Mouse (Mus musculus) hindbrain, embryonic 16.5 days (tissue): ENCODE measurements at regions not wholly inside any gene's neighbourhood (a gene's known extent, or its start where the extent isn't known, plus 50 kb on each side); places are given as distances from the start of the nearest gene placed in this dataset.
A peak's percentile ranks its signal among the peaks of the same experiment; 100 is the strongest.

ENCODE experiments used
- ATAC-seq: fragments of 200-750 bp; cut with Nextera tagmentation; 2 replicates; pipeline ENCODE4 v1.8.0; 2017; ENCODE audit warnings: moderate TSS enrichment, moderate library complexity
- H3K27ac ChIP-seq: fragments of 300-500 bp; sonication (generic); 2 replicates; pipeline ENCODE4 v1.5.1; 2014; ENCODE audit warnings: low read depth, mild to moderate bottlenecking, control low read depth, low read length, moderate library complexity
- H3K27me3 ChIP-seq: fragments of 300-500 bp; sonication (generic); replicated peaks from 2 replicates; pipeline ENCODE4 v1.6.1; 2014; ENCODE audit warnings: low read length; ENCODE audit not compliant: control insufficient read depth, insufficient read depth
- H3K36me3 ChIP-seq: fragments of 300-500 bp; sonication (generic); 2 replicates; pipeline ENCODE4 v1.6.1; 2014; ENCODE audit warnings: mild to moderate bottlenecking, low read length, moderate library complexity, mixed read lengths; ENCODE audit not compliant: control insufficient read depth, insufficient read depth
- H3K4me1 ChIP-seq: fragments of 300-500 bp; sonication (generic); 2 replicates; pipeline ENCODE4 v1.6.1; 2014; ENCODE audit warnings: low read depth, low read length; ENCODE audit not compliant: control insufficient read depth, insufficient read depth
- H3K4me2 ChIP-seq: fragments of 300-500 bp; sonication (generic); 2 replicates; pipeline ENCODE4 v1.6.1; 2014; ENCODE audit warnings: mild to moderate bottlenecking, low read length, control low read depth, moderate library complexity
- H3K4me3 ChIP-seq: fragments of 300-500 bp; sonication (generic); 2 replicates; pipeline ENCODE4 v1.5.1; 2014; ENCODE audit warnings: mild to moderate bottlenecking, low read length, control low read depth, moderate library complexity
- H3K9ac ChIP-seq: fragments of 300-500 bp; sonication (generic); 2 replicates; pipeline ENCODE4 v1.6.1; 2014; ENCODE audit warnings: low read depth, mild to moderate bottlenecking, control low read depth, low read length, moderate library complexity
- H3K9me3 ChIP-seq: fragments of 300-500 bp; sonication (generic); 2 replicates; pipeline ENCODE4 v1.6.1; 2014; ENCODE audit warnings: mild to moderate bottlenecking, low read length, moderate library complexity; ENCODE audit not compliant: control insufficient read depth
- WGBS: fragments of 180-500 bp; shearing (Covaris S2); extraction: QIAGEN DNeasy Blood & Tissue Kit; methylation state at CpG from one replicate; pipeline ENCODE4 v1.1.7; 2014; 5-methylcytosine and 5-hydroxymethylcytosine counted together

DNA sequence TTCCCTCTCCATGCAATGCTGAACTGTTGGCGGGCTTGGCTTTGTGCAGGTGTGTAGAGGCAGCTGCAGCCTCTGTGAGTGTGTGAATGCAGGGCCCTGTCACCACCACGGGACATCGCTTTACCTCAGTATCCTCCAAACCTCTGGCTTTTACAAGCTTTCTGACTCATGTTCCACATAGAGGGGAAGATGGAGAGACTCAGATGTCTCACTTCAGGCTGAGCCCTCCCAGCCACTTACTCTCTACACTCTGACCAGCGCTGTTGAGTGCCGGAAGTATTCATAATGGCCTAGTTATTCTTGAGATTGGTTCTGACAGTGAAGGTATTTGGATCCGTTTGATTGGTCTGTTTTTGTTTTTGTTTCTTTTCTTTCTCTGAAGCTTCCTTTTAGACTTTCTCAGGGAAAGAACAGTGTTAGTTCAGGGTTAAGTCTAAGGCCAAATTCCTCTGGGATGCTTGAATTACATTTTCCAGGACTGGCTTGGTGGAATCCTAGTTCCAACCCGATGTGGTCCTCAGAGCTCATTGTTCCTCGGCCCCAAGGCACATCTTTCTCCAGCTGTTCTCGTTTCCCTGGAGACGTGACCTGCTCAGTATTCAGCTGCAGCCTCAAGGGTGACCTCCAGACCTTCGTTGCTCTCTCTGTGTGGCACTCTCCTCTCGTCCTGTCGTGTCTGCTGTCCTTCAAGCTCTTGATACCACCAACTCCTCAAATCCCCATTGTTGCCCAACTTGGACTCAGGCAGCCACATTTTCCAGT lies 61.7 kb upstream of the Enpp6 start:
- Histone ChIP-seq H3K9ac (no peak overlapping the region), H3K9me3 (no peaks in the 10 kb centered on the region), H3K4me1 (peaks cover 3% of the 10 kb centered on the region; the same call in 1 of the 2 replicates), H3K36me3 (no peaks in the 10 kb centered on the region), H3K27me3 (no peaks in the 10 kb centered on the region), H3K4me3 (no peak overlapping the region), H3K27ac (no peak overlapping the region), H3K4me2 (no peak overlapping the region)
- no peak for ATAC-seq
- WGBS, result 15% methylated on average over 13 of the region's 13 CpGs

DNA sequence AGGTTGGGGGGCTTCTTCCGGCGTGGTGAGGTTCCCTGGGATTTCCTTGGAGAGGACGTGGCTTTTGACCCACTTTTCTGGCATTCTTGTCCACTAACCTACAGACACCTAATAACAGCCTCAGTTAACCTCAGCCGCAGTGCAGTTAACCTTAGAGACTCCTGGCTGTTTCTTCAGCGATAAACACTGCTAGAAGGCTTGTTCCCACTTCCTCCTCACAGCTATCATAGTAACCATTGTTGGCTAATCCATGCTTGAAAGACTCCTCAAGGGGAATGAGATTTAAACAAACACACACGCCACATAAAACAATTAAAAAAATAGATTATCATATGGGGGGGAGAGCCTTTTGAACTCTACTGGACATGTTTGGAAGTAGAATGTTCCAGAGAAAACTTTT lies 58.0 kb upstream of the Enpp6 start:
- no peak overlapping the region for H3K4me3 ChIP-seq
- ATAC-seq, result no peak
- H3K9me3 ChIP-seq, result no peaks in the 10 kb centered on the region
- 81% methylated on average over 6 of the region's 6 CpGs for WGBS
- peaks cover 3% of the 10 kb centered on the region; the same call in 1 of the 2 replicates for H3K4me1 ChIP-seq
- no peaks in the 10 kb centered on the region for H3K36me3 ChIP-seq
- H3K27me3 ChIP-seq, result no peaks in the 10 kb centered on the region
- H3K4me2 ChIP-seq, result no peak overlapping the region
- no peak overlapping the region for H3K27ac ChIP-seq
- H3K9ac ChIP-seq, result no peak overlapping the region

DNA sequence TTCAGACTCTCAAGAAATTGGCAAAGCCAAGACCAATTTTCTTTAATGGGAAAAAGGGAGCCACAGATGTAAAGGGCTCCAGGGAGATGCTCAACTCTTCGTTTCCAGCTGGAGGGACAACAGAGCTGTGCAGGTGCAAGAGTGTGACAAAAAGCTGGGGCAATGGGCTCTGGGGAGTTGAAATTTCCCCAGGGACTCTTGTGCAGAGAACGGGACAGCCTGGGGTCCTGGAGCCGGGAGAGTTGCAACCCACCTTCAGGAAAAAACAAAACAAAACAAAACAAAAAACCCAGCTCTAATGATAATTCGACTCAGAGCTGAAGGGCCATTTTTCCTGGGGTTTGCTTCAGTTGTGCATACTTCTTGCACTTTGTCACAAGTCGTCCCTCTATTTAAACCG lies 57.0 kb upstream of the Enpp6 start:
- H3K4me3 ChIP-seq, result no peak overlapping the region
- no peaks in the 10 kb centered on the region for H3K9me3 ChIP-seq
- peaks cover 3% of the 10 kb centered on the region; the same call in 1 of the 2 replicates for H3K4me1 ChIP-seq
- H3K27ac ChIP-seq, result no peak overlapping the region
- H3K27me3 ChIP-seq, result no peaks in the 10 kb centered on the region
- no peaks in the 10 kb centered on the region for H3K36me3 ChIP-seq
- 73% methylated on average over 6 of the region's 6 CpGs for WGBS
- H3K4me2 ChIP-seq, result no peak overlapping the region
- H3K9ac ChIP-seq, result no peak overlapping the region
- ATAC-seq, result no peak

DNA sequence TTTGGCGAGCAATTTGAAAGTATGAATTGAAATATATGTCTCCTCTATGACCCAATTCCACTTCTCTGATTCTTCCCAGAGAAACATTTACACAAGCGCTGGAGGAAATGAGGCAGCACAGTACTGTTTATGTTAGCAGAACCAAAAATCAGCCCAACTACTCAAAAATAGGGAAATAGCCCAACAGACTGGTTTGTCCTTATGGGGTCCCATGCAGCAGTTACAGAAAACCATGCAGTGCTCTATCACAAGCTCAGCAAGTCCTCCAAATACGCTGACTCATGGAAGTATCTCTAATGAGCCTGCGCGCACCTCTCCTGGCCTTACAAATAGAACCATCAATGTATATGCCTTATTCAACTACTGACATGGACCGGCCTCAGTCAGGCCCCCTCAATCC lies 55.4 kb upstream of the Enpp6 start:
- Histone ChIP-seq H3K4me1 (no peaks in the 10 kb centered on the region; the same call in 1 of the 2 replicates), H3K27ac (no peak overlapping the region), H3K4me3 (no peak overlapping the region), H3K9ac (no peak overlapping the region), H3K36me3 (no peaks in the 10 kb centered on the region), H3K9me3 (no peaks in the 10 kb centered on the region), H3K4me2 (no peak overlapping the region), H3K27me3 (no peaks in the 10 kb centered on the region)
- no peak for ATAC-seq
- WGBS, result 95% methylated on average over 6 of the region's 6 CpGs

DNA sequence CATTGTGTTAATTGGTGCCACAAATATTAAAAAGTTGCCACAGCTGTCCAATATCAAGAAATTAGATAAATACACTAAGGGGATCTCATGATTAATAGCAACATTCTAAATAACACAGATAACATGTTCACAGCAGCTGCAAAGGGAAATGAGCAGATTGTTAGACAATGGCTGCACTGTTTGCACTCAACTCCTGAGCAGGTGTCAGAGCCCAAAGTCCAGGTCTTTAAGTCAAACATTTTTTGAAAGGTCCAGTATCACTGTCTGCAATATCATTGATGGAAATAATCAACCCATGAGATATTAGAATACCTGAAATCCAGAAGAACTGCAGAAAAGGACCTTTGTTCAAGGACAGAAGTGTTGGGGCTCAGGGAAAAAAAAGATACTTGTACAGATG lies 53.4 kb upstream of the Enpp6 start:
- Histone ChIP-seq H3K4me1 (no peaks in the 10 kb centered on the region; the same call in 1 of the 2 replicates), H3K27me3 (no peaks in the 10 kb centered on the region), H3K27ac (no peak overlapping the region), H3K4me2 (no peak overlapping the region), H3K9ac (no peak overlapping the region), H3K36me3 (no peaks in the 10 kb centered on the region), H3K9me3 (no peaks in the 10 kb centered on the region), H3K4me3 (no peak overlapping the region)
- no peak for ATAC-seq

DNA sequence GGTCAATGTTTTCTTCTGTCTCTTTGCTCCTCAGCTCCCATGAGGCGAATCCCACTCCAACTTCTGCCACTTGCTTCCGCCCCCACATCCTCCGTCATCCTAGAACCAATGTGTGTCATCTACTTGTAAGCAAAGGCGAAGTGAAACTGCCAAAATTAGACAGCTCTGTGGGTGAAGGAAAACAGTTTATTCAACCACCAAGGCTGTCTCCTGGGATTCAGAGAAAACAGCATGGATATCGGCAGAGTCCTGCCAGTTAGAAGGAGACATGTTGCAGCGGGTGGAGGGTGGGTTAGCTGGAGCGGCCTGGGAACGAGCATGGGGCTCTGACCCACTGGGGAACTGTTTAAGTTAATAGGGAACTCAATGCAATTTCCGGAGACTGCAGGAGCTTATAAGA lies 52.4 kb upstream of the Enpp6 start:
- no peaks in the 10 kb centered on the region; the same call in 1 of the 2 replicates for H3K4me1 ChIP-seq
- no peak overlapping the region for H3K27ac ChIP-seq
- H3K9ac ChIP-seq, result no peak overlapping the region
- no peaks in the 10 kb centered on the region for H3K36me3 ChIP-seq
- H3K4me2 ChIP-seq, result no peak overlapping the region
- no peak overlapping the region for H3K4me3 ChIP-seq
- 82% methylated on average over 9 of the region's 9 CpGs for WGBS
- no peak for ATAC-seq
- no peaks in the 10 kb centered on the region for H3K27me3 ChIP-seq
- no peaks in the 10 kb centered on the region for H3K9me3 ChIP-seq

DNA sequence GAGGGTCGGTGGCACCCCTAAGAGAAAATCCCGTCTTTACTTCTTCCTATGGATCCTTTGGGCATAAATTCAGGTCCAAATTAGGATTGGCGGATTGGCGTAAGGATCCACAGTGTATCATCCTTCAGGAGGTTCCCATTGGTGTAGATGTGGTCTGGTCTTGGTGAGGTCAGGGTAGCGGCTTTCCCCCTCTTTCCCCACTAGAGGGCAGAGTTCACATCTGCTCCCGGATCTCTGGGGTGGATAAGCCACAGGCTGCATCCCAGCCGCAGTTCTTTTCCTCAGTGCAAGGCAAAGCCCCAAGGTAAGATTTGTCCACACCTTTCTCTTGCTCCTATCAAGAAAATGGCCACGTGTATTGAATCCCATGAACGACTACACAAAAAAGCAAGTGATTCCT lies 51.8 kb upstream of the Enpp6 start:
- Histone ChIP-seq H3K27ac (no peak overlapping the region), H3K4me2 (no peak overlapping the region), H3K4me1 (no peaks in the 10 kb centered on the region; the same call in 1 of the 2 replicates), H3K36me3 (no peaks in the 10 kb centered on the region), H3K4me3 (no peak overlapping the region), H3K9me3 (no peaks in the 10 kb centered on the region), H3K27me3 (no peaks in the 10 kb centered on the region), H3K9ac (no peak overlapping the region)
- 0 out of 2 replicates have a peak, but pooled peaks have one; percentile 27 for ATAC-seq
- 25% methylated on average over 9 of the region's 9 CpGs for WGBS

DNA sequence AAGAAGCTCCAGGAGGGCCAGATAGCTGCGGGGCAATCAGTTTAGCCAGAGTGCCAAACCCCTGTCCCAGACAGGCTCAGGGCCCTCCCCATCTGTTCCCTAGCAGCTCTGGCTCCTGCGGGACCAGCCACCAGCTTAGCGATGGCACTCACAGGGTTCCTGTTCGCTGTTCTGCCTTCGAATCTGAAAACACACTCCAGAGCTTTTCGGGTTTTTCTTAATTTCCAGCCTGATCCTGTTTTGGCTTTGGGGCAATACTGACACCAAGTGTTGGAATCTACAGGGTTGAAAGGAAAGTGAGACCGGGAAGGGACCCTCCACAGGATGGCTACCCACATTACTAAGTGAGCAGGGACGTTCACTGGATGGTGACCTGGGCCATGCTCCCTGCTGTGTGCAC lies 50.6 kb upstream of the Enpp6 start:
- Histone ChIP-seq H3K27ac (no peak overlapping the region), H3K9ac (peak overlapping the region; percentile 42; the same call in 1 of the 2 replicates), H3K27me3 (no peaks in the 10 kb centered on the region), H3K4me2 (peak overlapping the region; percentile 47), H3K4me1 (no peaks in the 10 kb centered on the region; the same call in 1 of the 2 replicates), H3K9me3 (no peaks in the 10 kb centered on the region), H3K36me3 (no peaks in the 10 kb centered on the region), H3K4me3 (no peak overlapping the region)
- 17% methylated on average over 8 of the region's 8 CpGs for WGBS
- ATAC-seq, result peak; percentile 54
